Mouse (Mus musculus): ENCODE data around the gene Bcl2l1. TPM values are rescaled to one million over a fixed set of nuclear protein-coding genes. Genes with fewer than 3 reads are reported as not detected.

Bcl2l1 gene
- polyA plus RNA-seq, 1 experiment, result 51.2 TPM

- no peak overlapping the region for H3K4me3 ChIP-seq (ENCODE audit: insufficient read depth, low read length)
- peaks cover 4% of the 10 kb centered on the region; the same call in 1 of the 2 replicates for H3K4me1 ChIP-seq (ENCODE audit: control insufficient read depth, insufficient read depth, low read length)
- TF ChIP-seq POLR2A (IDR thresholded peaks at IDR 0.05; ENCODE audit: low read depth, low read length), result no peak
- TF ChIP-seq CTCF (IDR thresholded peaks at IDR 0.05; ENCODE audit: borderline replicate concordance, insufficient read depth, low read length), result no peak
- peak overlapping the region; percentile 32; the same call in 1 of the 2 replicates for H3K27ac ChIP-seq (ENCODE audit: insufficient read depth, low read length)
These were observed 89.1 kb downstream of the Bcl2l1 start for GRCm38 (mm10) chr2:152742435-152742834.

GRCm38 (mm10) chr2:152741153-152742041, 90.1 kb downstream of the Bcl2l1 start:
- Histone ChIP-seq H3K4me1 (ENCODE audit: control insufficient read depth, insufficient read depth, low read length) (peaks cover 4% of the 10 kb centered on the region; the same call in 1 of the 2 replicates), H3K27ac (ENCODE audit: insufficient read depth, low read length) (peak overlapping the region; percentile 32), H3K4me3 (ENCODE audit: insufficient read depth, low read length) (no peak overlapping the region)
- TF ChIP-seq CTCF (IDR thresholded peaks at IDR 0.05; ENCODE audit: borderline replicate concordance, insufficient read depth, low read length), result no peak
- no peak for TF ChIP-seq POLR2A (IDR thresholded peaks at IDR 0.05; ENCODE audit: low read depth, low read length)

GRCm38 (mm10) chr2:152740490-152740889, 91.0 kb downstream of the Bcl2l1 start:
- H3K27ac ChIP-seq (ENCODE audit: insufficient read depth, low read length), result no peak overlapping the region
- TF ChIP-seq POLR2A (IDR thresholded peaks at IDR 0.05; ENCODE audit: low read depth, low read length), result no peak
- TF ChIP-seq CTCF (IDR thresholded peaks at IDR 0.05; ENCODE audit: borderline replicate concordance, insufficient read depth, low read length), result no peak
- peaks cover 4% of the 10 kb centered on the region; the same call in 1 of the 2 replicates for H3K4me1 ChIP-seq (ENCODE audit: control insufficient read depth, insufficient read depth, low read length)
- H3K4me3 ChIP-seq (ENCODE audit: insufficient read depth, low read length), result no peak overlapping the region

GRCm38 (mm10) chr2:152739842-152740260, 91.7 kb downstream of the Bcl2l1 start:
- TF ChIP-seq POLR2A (IDR thresholded peaks at IDR 0.05; ENCODE audit: low read depth, low read length) (no peak), CTCF (IDR thresholded peaks at IDR 0.05; ENCODE audit: borderline replicate concordance, insufficient read depth, low read length) (no peak)
- peak overlapping the region; percentile 79 for H3K27ac ChIP-seq (ENCODE audit: insufficient read depth, low read length)
- peaks cover 4% of the 10 kb centered on the region; the same call in 1 of the 2 replicates for H3K4me1 ChIP-seq (ENCODE audit: control insufficient read depth, insufficient read depth, low read length)
- H3K4me3 ChIP-seq (ENCODE audit: insufficient read depth, low read length), result no peak overlapping the region

- Histone ChIP-seq H3K4me1 (ENCODE audit: control insufficient read depth, insufficient read depth, low read length) (peaks cover 4% of the 10 kb centered on the region; the same call in 1 of the 2 replicates), H3K4me3 (ENCODE audit: insufficient read depth, low read length) (0 out of 2 replicates have a peak overlapping the region, but pooled peaks have one; percentile 3), H3K27ac (ENCODE audit: insufficient read depth, low read length) (peak overlapping the region; percentile 79)
- TF ChIP-seq POLR2A (IDR thresholded peaks at IDR 0.05; ENCODE audit: low read depth, low read length) (peak; percentile 57), CTCF (IDR thresholded peaks at IDR 0.05; ENCODE audit: borderline replicate concordance, insufficient read depth, low read length) (no peak)
These were observed 92.3 kb downstream of the Bcl2l1 start for GRCm38 (mm10) chr2:152739031-152739841.

GRCm38 (mm10) chr2:152738341-152738740, 93.2 kb downstream of the Bcl2l1 start:
- TF ChIP-seq POLR2A (IDR thresholded peaks at IDR 0.05; ENCODE audit: low read depth, low read length) (peak; percentile 10), CTCF (IDR thresholded peaks at IDR 0.05; ENCODE audit: borderline replicate concordance, insufficient read depth, low read length) (no peak)
- peaks cover 4% of the 10 kb centered on the region; the same call in 1 of the 2 replicates for H3K4me1 ChIP-seq (ENCODE audit: control insufficient read depth, insufficient read depth, low read length)
- H3K27ac ChIP-seq (ENCODE audit: insufficient read depth, low read length), result peak overlapping the region; percentile 16
- H3K4me3 ChIP-seq (ENCODE audit: insufficient read depth, low read length), result peak overlapping the region; percentile 69

GRCm38 (mm10) chr2:152737306-152738221, 94.0 kb downstream of the Bcl2l1 start:
- Histone ChIP-seq H3K4me1 (ENCODE audit: control insufficient read depth, insufficient read depth, low read length) (peaks cover 4% of the 10 kb centered on the region; the same call in 1 of the 2 replicates), H3K4me3 (ENCODE audit: insufficient read depth, low read length) (peak overlapping the region; percentile 69), H3K27ac (ENCODE audit: insufficient read depth, low read length) (peak overlapping the region; percentile 16)
- TF ChIP-seq CTCF (IDR thresholded peaks at IDR 0.05; ENCODE audit: borderline replicate concordance, insufficient read depth, low read length) (no peak), POLR2A (IDR thresholded peaks at IDR 0.05; ENCODE audit: low read depth, low read length) (peak; percentile 39)

- TF ChIP-seq POLR2A (IDR thresholded peaks at IDR 0.05; ENCODE audit: low read depth, low read length) (no peak), CTCF (IDR thresholded peaks at IDR 0.05; ENCODE audit: borderline replicate concordance, insufficient read depth, low read length) (no peak)
- H3K4me1 ChIP-seq (ENCODE audit: control insufficient read depth, insufficient read depth, low read length), result peaks cover 4% of the 10 kb centered on the region; the same call in 1 of the 2 replicates
- H3K4me3 ChIP-seq (ENCODE audit: insufficient read depth, low read length), result peak overlapping the region; percentile 69
- H3K27ac ChIP-seq (ENCODE audit: insufficient read depth, low read length), result peak overlapping the region; percentile 16
These were observed 94.8 kb downstream of the Bcl2l1 start for GRCm38 (mm10) chr2:152736748-152737147.

Measured in embryonic fibroblast, embryonic 13.5 days (primary cell).